Mouse (Mus musculus) testis, postnatal 14 days (tissue): ENCODE results near the gene Olfr730.

Source experiments
- DNase-seq: peaks from one replicate; pipeline ENCODE4 v3.0.0; 2021; ENCODE audit warnings: low spot score

Olfr730 gene

DNA sequence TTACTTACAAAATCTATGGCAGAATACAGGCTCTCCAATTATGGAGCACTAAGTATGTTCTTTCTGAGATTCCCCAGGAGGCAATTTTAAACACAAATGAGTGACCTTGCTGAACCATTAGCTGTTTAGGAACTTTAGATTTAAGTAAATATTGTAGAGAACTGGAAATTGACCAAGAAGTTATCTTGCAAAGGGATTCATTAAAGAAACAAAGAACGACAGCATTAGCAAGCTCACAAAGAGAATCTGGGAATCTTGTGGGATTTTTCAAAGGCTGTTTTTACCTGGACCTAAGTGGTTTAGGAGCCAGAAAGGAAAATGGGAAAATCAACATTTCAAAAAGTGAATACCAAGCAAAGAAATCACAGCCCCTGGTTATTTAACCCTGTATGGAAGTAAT lies at the start of gene Olfr730:
Gene Olfr730, minus strand, starts transcription at position 101 of the 400 bp plus-strand sequence.
- DNase-seq: no peak

DNA sequence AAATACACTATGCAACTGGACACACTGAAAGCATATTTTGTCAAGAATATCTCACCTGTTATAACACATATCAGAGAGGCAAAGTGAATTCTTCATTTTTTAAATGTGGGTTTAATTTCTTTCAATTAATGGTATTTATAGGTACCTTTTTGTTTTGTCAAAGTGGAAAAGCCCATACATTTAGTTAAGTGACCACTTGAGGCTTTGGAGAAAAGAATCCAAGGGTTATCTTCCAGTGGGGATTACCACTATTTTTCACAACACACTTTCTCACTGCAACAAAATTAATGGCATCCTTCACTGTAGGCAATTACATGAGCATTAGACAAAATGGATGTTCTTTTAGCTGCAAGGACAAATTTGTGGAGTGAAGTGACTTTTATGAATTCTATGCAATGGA lies 35.2 kb downstream of the Olfr730 start, which contains the start of gene Olfr729:
Gene Olfr729, minus strand, starts transcription at position 101 of the 400 bp plus-strand sequence.
- DNase-seq: no peak

DNA sequence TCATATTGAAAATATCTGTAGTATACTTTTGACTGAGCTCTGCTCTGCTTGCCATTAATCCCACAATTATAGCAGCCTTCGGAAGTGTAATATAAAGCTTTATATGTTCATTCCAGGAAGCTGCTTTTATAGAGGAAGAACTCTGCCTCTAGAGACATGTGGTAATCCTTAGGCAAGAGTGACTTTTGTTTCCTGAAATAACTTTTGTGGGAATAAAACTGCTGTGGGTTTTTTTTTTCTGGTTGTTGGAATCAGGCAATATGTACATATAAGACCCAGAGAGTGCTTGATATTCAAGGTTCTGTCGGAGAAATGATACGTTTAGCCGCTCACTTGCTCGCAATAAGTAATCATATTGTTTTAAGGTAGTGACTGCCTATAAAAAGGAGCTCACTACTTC lies 45.4 kb downstream of the Olfr730 start, which contains the start of gene Olfr728:
Gene Olfr728, minus strand, starts transcription at position 101 of the 400 bp plus-strand sequence.
- DNase-seq: no peak
